Mouse (Mus musculus) liver, postnatal 0 days (tissue): ENCODE data around the gene Gm42688.

Source experiments
- CTCF ChIP-seq: sonication (generic); IDR thresholded peaks from 2 replicates; pipeline ENCODE4 v1.5.1; 2016; ENCODE audit warnings: antibody characterized with exemption, low read depth
- EP300 ChIP-seq: IDR thresholded peaks from 2 replicates; pipeline ENCODE4 v1.6.1; 2016; ENCODE audit warnings: antibody characterized with exemption, low read depth, mild to moderate bottlenecking

GRCm38 (mm10) chr6:83147280-83147679 lies 45.9 kb downstream of the Gm42688 start:
- no peak for TF ChIP-seq CTCF
- no peak for TF ChIP-seq EP300
